Mouse (Mus musculus): ENCODE results near the gene Tmc5. TPM values are rescaled to one million over a fixed set of nuclear protein-coding genes. Genes with fewer than 3 reads are reported as not detected.

The Tmc5 gene
- total RNA-seq, 2 experiments from 2014 or later, result 0.14 to 0.26 TPM

GRCm38 (mm10) chr7:118718066-118718465 lies 121.0 kb downstream of the Tmc5 start:
- intact Hi-C loops (cut with DNase I), result no loop called here
- no peak for DNase-seq (ENCODE audit: low spot score)

DNA sequence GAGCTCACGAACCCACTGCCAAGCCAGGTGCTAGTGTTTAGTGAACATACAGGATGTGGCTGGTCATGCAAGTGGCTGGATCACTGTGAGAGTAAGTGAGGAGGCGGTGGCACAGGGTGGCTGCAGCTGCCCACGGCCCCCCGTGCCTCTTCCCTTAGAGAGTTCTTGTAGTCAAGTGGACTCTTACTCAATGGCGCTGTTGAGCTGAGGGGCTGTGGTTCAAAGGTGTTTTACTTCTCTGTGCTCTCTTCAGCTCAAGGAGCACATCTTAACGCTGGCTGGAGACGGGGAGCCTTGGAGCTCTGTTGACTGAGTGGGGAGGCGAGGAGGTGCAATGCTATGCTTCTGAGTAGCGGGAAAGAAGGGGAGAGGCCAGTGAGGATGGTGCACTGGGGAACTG lies 126.8 kb downstream of the Tmc5 start:
- intact Hi-C loops (cut with DNase I), result no loop called here
- DNase-seq (ENCODE audit: low spot score), result no peak

Other genes starting within 250 kb of the Tmc5 start
- gene Syt17, start 149.1 kb upstream of the Tmc5 start, total RNA-seq (2021), result 1 to 10 TPM; 1.3 to 1.7 TPM
- 10 to 100 TPM; 22.3 to 30.5 TPM for gene Itpripl2, start 105.3 kb upstream of the Tmc5 start, total RNA-seq (2021)
- gene Coq7, start 63.9 kb upstream of the Tmc5 start, total RNA-seq (2021), result 100 to 1,000 TPM; 109 to 115 TPM
- 1 to 10 TPM; 6.5 to 6.7 TPM for gene Tmc7, start 12.6 kb upstream of the Tmc5 start, total RNA-seq (2021)
- 10 to 100 TPM; 28.5 to 30.6 TPM for gene Gde1, start 108.5 kb downstream of the Tmc5 start, total RNA-seq (2021)
- gene Ccp110, start 115.3 kb downstream of the Tmc5 start, total RNA-seq (2021), result 1 to 10 TPM; 2.5 to 2.7 TPM
- gene Vps35l, start 142.9 kb downstream of the Tmc5 start, total RNA-seq (2021), result 10 to 100 TPM; 26.1 to 26.9 TPM

Data from heart, postnatal 25 days (tissue).